Mouse (Mus musculus) G1E-ER4 (cell line): ENCODE data around the gene Fbxo4. TPM values are rescaled to one million over a fixed set of nuclear protein-coding genes. Genes with fewer than 3 reads are reported as not detected.

Source experiments
- GATA1 ChIP-seq: IDR thresholded peaks from one replicate; pipeline ENCODE4 v1.8.0; 2012; ENCODE audit warnings: low read length, inconsistent platforms
- polyA plus RNA-seq: library from polyadenylated mRNA; stranded (reverse); fragments of >175 nt; gene quantifications from 2 replicates; pipeline ENCODE4 v1.2.3, GENCODE M21; 2012

Fbxo4 gene
- 5.7 and 10.2 TPM in 2 replicates for polyA plus RNA-seq

DNA sequence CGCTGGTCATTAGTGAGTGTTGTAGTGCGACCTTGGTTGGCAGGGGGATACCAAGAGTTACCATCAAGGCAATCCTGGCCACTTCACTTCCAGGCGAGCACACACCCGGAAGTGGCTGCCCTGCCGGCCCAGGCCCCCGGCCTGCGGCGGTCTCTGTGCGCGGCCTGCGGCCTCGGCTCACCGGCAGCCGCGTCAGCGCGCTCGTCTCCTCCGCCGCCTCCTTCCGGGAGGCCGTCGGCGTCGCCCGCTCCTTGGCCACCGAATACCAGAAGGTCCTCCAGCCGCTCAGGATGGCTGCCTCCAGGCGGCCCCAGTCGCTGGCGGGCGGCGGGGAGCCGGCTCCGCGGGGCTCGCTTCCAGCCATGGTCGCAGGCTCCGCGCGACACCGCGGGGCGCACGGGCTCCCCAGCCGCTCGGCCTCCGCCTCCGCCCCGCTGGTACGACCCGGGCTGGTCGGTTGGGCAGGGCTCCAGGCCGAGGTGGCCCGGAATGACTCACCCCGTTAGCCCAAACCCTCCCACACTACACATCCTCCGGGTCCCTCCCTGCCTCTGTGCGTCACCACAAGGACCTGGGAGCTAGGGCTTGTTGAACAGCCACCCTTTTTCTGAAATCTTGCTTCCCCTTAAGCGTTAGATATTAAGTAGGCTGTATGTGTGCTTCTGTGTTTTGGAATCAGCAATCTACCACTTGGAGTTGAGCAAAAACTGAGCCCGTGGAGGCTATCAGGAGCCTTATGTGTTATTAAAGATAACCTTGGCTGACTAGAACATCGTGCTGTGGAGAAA, at the start of gene Fbxo4:
Gene Fbxo4, minus strand, starts transcription at position 513 of the 788 bp plus-strand sequence.
- no peak for TF ChIP-seq GATA1

DNA sequence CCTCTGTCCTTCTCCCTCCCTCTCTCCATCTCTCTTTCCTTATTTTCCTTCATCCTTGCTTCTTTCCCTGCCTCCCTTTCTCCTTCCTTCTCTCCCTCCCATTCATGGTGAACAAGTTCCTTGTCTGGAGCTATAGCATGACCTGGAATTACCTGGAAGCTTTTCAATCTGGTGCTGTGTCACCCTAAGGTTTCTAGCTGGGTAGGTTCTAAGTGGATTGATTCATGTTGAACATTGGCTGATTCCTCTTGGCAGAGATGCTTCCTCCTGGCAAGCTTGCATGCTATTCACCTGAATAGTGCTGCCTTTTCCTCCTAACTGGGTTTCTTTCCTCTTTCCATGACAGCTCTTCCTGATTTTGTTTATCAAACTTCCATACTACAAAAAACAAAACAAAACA, 49.6 kb upstream of the Fbxo4 start:
- TF ChIP-seq GATA1, result no peak

DNA sequence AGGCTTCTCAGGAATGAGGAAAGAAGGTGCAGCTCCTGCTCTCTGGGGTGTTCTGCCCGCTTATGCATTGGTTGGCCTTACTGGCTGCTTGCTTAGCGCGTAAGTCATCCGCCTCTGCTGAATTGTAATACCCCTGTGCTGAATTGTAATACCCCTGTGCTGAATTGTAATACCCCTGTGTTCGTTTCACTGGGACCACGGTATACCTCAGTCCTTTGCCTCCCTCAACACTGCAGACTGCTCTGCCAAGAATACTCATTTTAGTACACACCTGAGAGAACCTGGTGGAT, 49.0 kb upstream of the Fbxo4 start:
- no peak for TF ChIP-seq GATA1

DNA sequence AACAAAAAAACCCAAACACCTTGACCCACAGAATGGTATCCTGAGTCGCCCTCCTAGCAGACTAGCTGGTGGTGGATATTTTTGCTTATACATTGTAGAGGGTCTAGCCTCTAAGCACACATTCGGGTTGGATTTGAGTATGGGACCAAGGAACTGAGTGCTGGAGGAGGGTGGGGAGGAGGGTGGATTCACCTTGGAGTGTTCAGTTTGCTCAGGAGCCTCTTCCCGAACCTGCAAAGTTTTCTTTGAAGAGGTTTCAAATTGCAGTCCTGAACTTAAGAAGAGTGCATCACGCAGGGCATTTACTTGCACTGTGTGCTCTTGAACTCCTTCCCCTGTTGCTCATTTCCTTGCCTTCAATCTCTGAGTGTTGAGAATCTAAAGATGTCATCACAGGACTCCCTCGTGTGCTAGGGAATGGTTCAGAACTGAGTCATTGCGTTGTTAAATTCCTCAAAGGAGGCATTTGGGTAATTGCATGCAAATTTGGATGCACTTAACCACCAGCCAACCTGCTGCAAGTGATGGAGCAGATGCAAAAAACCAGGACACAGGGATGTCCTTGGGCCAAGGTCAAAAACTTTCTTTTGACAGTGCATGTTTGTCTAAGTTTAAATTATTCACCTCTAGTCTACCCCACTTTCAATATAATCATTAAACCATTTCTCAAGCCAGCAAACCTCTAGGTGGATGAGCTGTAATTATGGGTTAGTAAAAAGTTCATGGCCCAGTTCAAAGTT, 48.5 kb upstream of the Fbxo4 start:
- no peak for TF ChIP-seq GATA1

DNA sequence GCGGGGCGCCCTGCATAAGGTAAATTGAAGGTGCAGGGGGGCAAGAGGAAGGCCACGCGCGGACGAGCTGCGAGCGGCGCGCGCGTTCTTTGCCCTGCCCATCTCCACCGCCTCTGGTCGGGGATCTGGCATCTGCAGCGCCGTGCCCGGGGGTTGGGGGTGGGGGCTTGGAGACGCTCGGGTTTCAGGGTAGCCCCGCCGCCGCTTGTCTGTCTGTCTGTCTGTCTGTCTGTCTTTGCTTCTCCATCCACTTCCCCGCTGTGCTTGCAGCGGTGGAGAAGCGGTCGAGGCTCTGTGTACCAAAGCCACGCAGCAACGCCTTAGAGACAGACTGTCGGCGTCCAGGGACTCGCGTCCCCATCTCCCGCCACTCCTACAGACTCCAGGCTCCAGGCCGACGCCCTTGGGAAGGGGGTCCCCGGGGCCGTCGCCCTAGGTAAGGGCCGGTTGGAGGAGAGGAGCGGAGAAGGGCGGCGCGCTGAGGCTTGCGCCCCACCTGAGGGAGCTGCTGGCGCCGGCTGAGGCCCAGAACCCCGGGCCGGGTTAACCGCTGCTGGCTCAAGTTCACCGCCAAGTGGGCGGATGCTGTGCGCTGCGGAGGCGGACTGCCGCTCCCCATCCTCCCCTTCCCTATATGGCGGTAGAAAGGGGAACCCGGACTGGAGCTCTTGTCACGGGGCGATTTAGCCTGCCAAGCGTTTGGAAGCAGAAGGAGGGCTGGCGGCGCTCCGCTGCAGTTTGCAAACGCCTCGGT, 47.6 kb upstream of the Fbxo4 start:
- TF ChIP-seq GATA1, result no peak

DNA sequence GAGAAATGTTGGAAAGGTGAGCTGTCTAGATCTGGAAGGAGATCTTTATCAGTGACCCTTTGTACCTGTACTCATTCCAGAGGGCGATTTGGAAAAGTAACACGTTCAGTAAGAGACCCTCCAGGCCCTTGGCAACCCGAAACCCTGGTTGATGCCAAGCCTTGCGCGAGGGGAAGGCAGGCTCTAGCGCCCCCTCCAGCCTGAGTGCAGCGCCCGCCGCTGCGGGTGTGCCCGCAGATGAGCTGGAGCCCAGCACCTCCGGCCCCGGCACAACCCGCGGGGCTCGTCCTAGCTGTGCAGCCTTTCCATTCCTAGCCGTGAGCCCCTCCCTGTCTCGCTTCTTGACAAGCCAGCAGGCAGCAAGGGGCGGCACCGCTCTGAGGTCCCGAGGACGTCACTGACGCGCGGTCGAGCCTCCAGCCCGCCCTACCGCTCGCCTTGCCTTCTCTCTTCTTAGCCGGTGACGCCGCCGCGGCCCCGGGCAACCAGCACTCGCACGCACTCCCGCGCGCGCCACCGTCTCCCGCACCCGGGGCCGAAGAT, 46.9 kb upstream of the Fbxo4 start, which contains the start of gene Oxct1:
Gene Oxct1, plus strand, starts transcription at position 153 of the 543 bp plus-strand sequence.
- no peak for TF ChIP-seq GATA1

DNA sequence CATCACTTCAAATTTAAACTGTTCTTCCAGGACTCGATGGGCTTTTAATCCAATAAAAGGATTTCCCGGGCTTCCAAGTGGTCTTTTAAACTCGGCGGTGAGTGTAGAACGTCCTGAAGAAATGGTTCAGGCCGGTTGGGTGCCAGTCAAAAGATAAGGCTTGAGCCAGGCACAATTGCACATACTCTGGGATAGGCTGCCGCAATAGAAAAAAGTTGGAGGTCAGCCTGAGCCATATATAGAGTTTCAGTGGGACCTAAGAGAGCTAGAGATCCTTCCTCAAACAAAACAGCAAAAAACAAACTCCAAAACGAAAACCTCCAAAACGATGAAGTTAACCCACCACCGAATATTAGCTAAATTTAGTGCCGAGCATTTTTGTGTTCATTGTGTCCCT, 46.1 kb upstream of the Fbxo4 start:
- no peak for TF ChIP-seq GATA1

DNA sequence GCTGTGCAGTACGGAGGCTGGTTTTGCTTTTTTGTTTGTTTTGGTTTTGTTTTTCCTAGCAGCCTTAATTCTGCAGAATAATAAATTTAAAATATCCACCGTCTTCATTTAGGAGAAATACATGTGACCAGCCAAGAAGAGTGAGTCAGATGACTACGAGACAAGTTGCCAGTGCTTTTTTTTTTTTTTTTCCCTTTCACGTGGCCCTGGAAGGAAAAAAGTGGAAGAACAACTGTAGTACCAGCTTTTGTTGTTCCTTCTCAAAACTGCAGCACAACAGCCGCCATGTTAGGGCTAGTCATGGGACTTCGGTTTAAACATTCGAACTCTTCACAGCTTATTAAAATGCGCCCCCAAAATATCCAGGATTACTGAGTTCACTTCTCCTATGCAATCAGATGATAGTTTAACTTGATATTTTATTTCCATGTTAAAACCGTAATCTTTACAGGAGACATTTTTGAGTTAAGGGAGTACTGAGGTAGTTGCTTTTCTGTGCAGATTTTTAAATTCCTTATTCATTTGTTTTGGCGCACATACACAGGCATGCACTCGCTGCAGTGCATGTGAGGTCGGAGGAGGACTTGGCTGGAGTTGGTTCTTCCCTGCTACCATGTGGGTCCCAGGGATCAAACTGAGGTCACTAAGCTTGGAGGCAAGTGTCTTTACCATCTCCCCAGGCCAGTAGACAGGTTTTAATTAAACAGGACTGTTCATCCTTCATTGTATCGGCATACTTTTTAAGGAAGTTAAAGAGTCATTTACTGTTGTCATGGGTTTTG, 45.5 kb upstream of the Fbxo4 start:
- no peak for TF ChIP-seq GATA1

DNA sequence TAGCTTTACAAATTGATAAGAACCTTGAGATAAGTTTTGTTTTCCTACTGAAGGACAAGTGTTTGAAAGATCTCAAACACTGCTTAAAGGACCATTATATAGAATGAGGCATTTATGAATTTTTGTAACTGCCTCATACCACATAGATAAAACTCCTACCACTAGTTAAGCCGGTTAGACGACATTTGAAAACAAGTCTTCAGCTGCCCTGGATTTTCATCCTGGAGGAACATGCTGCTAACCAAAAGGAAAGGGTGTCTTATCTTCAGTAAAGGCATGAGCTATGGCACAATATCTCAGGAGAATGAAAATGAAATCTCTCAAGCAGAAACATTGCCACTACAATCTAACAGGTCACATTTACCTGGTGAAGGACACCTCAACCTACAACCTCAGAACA, 44.4 kb upstream of the Fbxo4 start:
- no peak for TF ChIP-seq GATA1

DNA sequence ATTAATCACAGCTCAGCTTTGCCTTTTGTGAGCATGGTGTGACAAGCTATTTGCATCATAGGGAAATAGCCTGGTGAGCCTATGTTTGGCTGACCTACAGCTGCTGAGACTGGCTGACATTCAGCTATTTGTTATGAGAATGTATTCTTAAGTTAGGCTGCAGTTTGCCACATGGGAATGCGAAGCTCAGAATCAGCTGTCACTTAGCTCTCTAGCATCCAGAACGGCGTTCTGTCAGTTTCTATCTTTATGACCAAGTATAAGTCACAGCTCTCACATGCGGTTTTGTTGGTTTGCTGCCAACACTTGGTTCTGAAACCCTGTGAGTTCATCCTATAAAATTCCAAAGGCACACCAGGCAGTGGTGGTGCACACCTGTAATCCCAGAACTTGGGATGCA, 41.3 kb upstream of the Fbxo4 start:
- no peak for TF ChIP-seq GATA1

DNA sequence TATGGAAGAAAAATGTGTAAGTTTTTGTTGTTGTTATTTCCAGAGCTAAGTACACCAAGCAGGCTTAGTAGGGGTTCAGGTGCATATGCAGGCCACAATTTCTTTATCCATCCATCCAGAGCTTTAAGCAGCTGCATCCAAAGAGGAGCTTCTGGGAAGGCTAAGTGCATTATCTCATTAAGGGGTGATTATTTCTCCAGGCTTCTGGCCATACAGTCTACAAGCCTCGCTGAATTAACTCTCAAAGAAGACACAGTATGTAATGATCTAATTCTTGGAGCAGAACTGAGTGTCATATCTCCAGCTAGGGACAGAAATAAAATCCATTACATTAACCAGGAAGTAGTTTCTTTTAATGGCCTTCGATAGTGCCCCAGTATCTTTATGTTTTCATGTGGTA, 34.5 kb upstream of the Fbxo4 start:
- no peak for TF ChIP-seq GATA1

DNA sequence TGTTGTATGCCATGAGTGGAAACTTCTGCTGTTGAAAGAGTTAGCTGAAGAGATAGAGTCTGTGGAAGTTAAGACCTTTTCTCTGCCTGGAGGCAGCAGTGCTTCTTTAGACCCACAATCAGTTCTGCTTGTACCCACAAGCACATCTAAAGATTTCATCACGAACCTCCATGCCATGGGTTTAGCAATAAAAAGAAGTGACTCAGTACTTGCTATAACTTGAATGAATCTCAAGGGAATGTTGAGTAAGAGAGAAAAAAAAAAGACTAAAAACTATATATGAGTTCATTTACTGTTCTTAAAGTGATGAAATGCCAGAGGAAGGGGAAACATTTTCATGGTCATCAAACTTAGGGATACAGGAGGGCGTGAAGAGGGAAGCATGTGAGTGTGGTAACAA, 21.2 kb upstream of the Fbxo4 start:
- no peak for TF ChIP-seq GATA1

DNA sequence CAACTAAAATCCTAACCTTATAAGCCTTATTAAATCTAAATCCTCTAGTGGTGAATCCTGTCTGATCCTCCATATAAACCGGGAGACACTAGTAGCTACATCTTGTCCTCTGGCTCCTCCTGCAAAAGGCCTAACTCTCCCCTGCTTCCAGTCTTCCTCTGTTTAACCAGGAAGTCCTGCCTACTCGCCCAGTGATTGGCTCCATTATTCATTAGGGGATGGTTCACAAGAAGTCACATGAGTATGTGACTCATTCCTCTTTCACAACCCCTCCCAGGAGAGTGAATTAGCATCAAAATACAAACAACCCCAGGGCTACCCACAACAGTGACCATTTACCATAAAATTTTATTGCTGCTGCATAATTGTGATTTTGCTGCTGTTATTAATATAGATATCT, 19.8 kb upstream of the Fbxo4 start:
- no peak for TF ChIP-seq GATA1

DNA sequence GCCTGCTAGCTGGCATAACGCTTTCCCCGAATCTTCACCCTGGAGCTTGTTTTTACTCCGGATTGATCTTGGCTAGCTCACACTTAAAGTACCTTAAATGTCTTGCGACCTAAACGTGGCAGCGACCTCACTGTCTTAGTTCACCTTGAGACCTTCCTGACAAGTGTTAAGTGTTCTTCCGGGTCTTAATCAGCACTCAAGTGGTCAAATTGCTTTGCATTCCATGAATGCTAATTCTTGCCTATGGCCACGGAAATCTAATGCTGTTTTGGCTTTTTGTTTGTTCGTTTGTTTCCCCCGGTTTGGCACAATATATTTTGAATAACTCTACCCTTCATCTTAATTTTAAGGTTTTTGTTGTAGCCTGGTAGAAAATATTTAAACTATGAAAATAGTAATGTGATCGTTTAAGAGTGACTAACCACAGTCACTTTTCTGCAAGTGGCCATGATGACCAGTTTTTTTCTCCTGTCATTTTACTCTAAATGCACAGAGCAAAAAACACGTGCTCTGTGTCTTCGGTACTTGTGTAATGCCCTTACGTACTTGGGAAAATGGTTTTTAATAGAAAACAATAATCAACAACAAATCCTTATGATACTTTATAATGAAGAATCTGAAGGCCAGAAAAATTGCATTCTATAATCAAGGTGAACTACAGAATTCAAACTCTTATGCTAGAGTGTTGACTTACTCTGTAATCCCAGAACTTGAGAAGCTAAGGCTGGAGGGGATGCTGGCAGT, 17.1 kb upstream of the Fbxo4 start:
- TF ChIP-seq GATA1, result no peak

DNA sequence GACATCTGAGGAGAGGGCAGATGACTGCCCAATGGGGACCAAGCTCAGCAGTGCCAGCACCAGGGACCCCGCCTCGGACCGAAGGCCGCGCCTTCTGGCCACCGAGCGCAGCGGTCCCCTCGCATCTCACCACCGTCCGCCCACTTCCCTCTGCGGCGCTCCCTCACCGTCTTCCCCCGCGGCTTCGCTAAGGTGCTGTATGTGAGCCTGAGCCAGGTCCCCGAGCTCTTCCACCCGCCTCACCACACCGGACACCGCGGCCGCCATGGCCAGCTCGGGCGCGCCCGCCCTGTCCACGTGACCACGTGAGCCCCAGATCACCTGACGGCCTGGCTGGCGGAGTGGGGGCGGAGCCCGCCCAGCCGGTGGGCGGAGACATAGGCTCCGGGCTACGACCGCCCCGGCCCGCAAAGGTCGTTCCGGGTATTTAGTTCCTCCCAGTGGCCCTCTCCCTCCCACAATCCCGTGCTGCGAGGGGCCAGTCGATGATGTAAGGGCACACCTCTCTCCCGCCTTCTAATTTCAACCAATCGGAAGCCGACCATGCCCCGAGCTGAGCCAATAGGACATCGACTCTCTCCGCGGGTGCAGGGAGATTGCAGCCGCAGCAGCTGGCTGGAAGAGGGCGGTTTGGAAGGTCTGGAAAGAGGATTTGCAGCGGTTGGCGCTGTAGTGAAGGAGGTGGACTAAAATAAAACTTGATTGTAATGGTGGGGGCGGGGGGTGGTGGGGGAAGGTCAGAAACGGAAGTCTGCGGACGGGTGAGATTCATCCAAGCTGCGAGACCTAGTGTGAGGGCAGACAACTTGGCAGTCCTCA, 16.3 kb upstream of the Fbxo4 start, which contains the start of gene AW549877:
Gene AW549877, minus strand, starts transcription at position 297 of the 819 bp plus-strand sequence.
- TF ChIP-seq GATA1, result no peak
